Mouse (Mus musculus): ENCODE data around the gene Rab3a. TPM values are rescaled to one million over a fixed set of nuclear protein-coding genes. Genes with fewer than 3 reads are reported as not detected.
A peak's percentile ranks its signal among the peaks of the same experiment; 100 is the strongest.

The Rab3a gene
- polyA plus RNA-seq, 1 experiment from 2014 or later: 27.7 TPM

- Histone ChIP-seq H3K9me3 (ENCODE audit: control insufficient read depth, low read length) (no peaks in the 10 kb centered on the region), H3K4me2 (ENCODE audit: low read length) (peak overlapping the region; percentile 79), H3K4me1 (replicated peaks; ENCODE audit: control insufficient read depth, insufficient read depth, low read length) (peaks cover 15% of the 10 kb centered on the region; the same call in 1 of the 2 replicates), H3K27me3 (replicated peaks; ENCODE audit: control insufficient read depth, insufficient read depth, low read length) (no peaks in the 10 kb centered on the region), H3K27ac (ENCODE audit: low read depth) (peak overlapping the region; percentile 54; the same call in 1 of the 2 replicates), H3K36me3 (ENCODE audit: control insufficient read depth, insufficient read depth, low read length) (peaks cover 46% of the 10 kb centered on the region), H3K9ac (ENCODE audit: low read length) (peak overlapping the region; percentile 54), H3K4me3 (ENCODE audit: low read depth, low read length) (peak overlapping the region; percentile 44)
- 9% methylated on average over 21 of the region's 21 CpGs for WGBS
- ATAC-seq (replicated peaks; ENCODE audit: low FRiP score, low TSS enrichment, low read depth) (peak; percentile 56), DNase-seq (ENCODE audit: low spot score) (peak; percentile 85)
Measured at GRCm38 (mm10) chr8:70766571-70767440, 12.3 kb downstream of the Rab3a start.

DNA sequence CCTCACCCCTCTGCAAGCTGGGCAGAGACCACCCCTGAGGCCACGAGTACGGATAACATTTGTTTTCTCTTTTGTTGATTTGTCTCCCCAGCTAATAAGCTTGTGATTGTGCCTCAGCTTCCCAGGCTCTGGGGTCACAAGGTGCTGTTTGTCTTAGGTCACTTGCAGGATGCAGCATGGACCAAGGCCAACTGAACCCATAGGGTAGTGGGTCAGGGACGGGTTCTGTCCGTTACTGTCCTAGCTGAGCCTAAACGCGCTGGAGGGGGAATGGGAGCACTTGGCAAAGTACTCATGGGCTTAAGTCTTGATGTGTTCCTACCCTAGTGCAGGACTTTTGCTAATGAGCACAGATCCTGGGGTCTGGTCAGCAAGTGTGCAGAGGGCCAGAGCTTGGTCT lies 13.0 kb downstream of the Rab3a start:
- 84% methylated on average over 6 of the region's 6 CpGs for WGBS

DNA sequence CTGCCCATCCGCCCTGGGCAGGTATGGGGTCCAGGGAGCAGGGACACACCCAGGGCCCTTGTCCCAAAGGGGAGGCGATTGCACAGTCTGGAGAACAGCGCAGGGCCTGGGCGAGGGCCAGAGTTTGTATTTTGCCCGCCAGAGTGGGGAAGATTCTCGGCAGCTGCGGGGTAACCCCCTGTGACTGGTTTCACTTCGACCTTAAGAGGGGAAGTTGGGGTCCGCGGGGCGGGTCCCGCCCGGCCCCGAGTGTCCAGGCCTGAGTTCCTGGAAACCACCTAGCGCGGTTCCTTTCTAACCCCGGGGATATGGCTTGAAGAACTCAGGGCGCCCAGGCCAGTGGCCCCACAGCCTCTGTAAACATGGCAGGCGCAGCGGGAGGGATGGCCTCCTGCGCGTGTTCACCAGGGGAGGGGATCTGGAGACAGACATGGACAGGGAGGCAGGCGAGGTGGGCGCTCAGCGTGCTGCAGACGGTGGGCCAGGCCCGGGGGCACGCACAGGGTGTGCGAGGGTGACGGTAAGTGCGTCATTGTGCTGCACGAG lies 13.8 kb downstream of the Rab3a start:
- no peak for ATAC-seq (replicated peaks; ENCODE audit: low FRiP score, low TSS enrichment, low read depth)
- peaks cover 17% of the 10 kb centered on the region for H3K4me1 ChIP-seq (replicated peaks; ENCODE audit: control insufficient read depth, insufficient read depth, low read length)

More for the DNA sequence above, 13.0 kb downstream of the Rab3a start:
- H3K9ac ChIP-seq (ENCODE audit: low read length): no peak overlapping the region
- H3K27ac ChIP-seq (ENCODE audit: low read depth): no peak overlapping the region
- H3K4me3 ChIP-seq (ENCODE audit: low read depth, low read length): no peak overlapping the region
- no peak for DNase-seq (ENCODE audit: low spot score)
- H3K4me1 ChIP-seq (replicated peaks; ENCODE audit: control insufficient read depth, insufficient read depth, low read length): peaks cover 14% of the 10 kb centered on the region; the same call in 1 of the 2 replicates
- no peak for ATAC-seq (replicated peaks; ENCODE audit: low FRiP score, low TSS enrichment, low read depth)
- H3K27me3 ChIP-seq (replicated peaks; ENCODE audit: control insufficient read depth, insufficient read depth, low read length): no peaks in the 10 kb centered on the region
- peaks cover 51% of the 10 kb centered on the region for H3K36me3 ChIP-seq (ENCODE audit: control insufficient read depth, insufficient read depth, low read length)
- H3K4me2 ChIP-seq (ENCODE audit: low read length): no peak overlapping the region
- no peaks in the 10 kb centered on the region for H3K9me3 ChIP-seq (ENCODE audit: control insufficient read depth, low read length)

GRCm38 (mm10) chr8:70768956-70769355 lies 14.5 kb downstream of the Rab3a start:
- Histone ChIP-seq H3K9ac (ENCODE audit: low read length) (no peak overlapping the region), H3K4me1 (replicated peaks; ENCODE audit: control insufficient read depth, insufficient read depth, low read length) (peaks cover 24% of the 10 kb centered on the region), H3K4me2 (ENCODE audit: low read length) (no peak overlapping the region), H3K9me3 (ENCODE audit: control insufficient read depth, low read length) (no peaks in the 10 kb centered on the region), H3K4me3 (ENCODE audit: low read depth, low read length) (no peak overlapping the region), H3K27me3 (replicated peaks; ENCODE audit: control insufficient read depth, insufficient read depth, low read length) (no peaks in the 10 kb centered on the region), H3K36me3 (ENCODE audit: control insufficient read depth, insufficient read depth, low read length) (peaks cover 57% of the 10 kb centered on the region), H3K27ac (ENCODE audit: low read depth) (no peak overlapping the region)
- 85% methylated on average over 16 of the region's 16 CpGs for WGBS
- ATAC-seq (replicated peaks; ENCODE audit: low FRiP score, low TSS enrichment, low read depth) (no peak), DNase-seq (ENCODE audit: low spot score) (no peak)

More for the DNA sequence above, 13.8 kb downstream of the Rab3a start:
- Histone ChIP-seq H3K9ac (ENCODE audit: low read length) (no peak overlapping the region), H3K9me3 (ENCODE audit: control insufficient read depth, low read length) (no peaks in the 10 kb centered on the region), H3K27me3 (replicated peaks; ENCODE audit: control insufficient read depth, insufficient read depth, low read length) (no peaks in the 10 kb centered on the region), H3K4me3 (ENCODE audit: low read depth, low read length) (no peak overlapping the region), H3K27ac (ENCODE audit: low read depth) (no peak overlapping the region), H3K36me3 (ENCODE audit: control insufficient read depth, insufficient read depth, low read length) (peaks cover 52% of the 10 kb centered on the region), H3K4me2 (ENCODE audit: low read length) (no peak overlapping the region)
- 93% methylated on average over 32 of the region's 32 CpGs for WGBS
- no peak for DNase-seq (ENCODE audit: low spot score)

DNA sequence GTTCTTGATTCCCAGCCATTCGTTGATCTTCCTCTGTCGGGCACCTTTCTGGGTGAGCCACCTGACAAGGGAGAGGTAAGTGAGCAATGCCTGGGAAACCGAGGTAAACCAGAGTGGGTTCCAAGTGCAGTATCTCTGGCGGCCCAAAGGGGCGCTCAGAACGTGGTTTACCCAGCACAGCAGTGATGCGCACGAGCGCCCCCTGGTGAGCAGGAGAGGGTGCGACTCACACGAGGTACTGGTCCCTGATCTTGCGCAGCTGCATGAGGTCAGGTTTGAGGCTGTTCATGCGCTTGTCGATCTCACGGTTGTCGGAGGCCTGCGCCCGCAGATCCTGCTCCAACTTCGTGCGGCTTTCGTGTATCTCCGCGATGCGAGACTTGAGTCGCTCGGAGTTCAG lies 14.9 kb downstream of the Rab3a start:
- Histone ChIP-seq H3K27ac (ENCODE audit: low read depth) (no peak overlapping the region), H3K4me1 (replicated peaks; ENCODE audit: control insufficient read depth, insufficient read depth, low read length) (peaks cover 28% of the 10 kb centered on the region), H3K36me3 (ENCODE audit: control insufficient read depth, insufficient read depth, low read length) (peaks cover 58% of the 10 kb centered on the region), H3K4me2 (ENCODE audit: low read length) (no peak overlapping the region), H3K9ac (ENCODE audit: low read length) (no peak overlapping the region), H3K4me3 (ENCODE audit: low read depth, low read length) (no peak overlapping the region), H3K27me3 (replicated peaks; ENCODE audit: control insufficient read depth, insufficient read depth, low read length) (no peaks in the 10 kb centered on the region), H3K9me3 (ENCODE audit: control insufficient read depth, low read length) (no peaks in the 10 kb centered on the region)
- DNase-seq (ENCODE audit: low spot score): peak; percentile 97
- ATAC-seq (replicated peaks; ENCODE audit: low FRiP score, low TSS enrichment, low read depth): peak; percentile 41
- WGBS: 9% methylated on average over 26 of the region's 26 CpGs

DNA sequence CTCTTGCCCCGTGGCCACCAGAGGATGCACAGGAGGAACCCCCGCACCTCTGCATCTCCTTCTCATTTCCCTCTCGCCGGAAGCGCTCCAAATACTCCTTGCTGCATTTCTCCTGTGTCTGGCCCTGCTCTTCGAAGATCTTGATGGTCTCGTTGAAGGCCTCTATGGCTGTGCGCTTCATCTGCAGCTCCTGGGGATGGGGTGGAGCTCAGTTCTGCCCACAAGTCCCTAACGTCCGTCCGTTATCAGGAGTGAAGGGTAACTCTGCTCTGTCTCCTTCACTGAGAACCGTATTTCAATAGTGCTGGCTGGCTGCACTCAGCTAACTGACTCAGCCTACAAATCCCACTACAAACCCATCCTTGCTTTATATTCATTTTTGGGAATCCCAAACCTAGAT lies 15.4 kb downstream of the Rab3a start:
- Histone ChIP-seq H3K4me1 (replicated peaks; ENCODE audit: control insufficient read depth, insufficient read depth, low read length) (peaks cover 28% of the 10 kb centered on the region), H3K4me2 (ENCODE audit: low read length) (no peak overlapping the region), H3K9me3 (ENCODE audit: control insufficient read depth, low read length) (no peaks in the 10 kb centered on the region), H3K27me3 (replicated peaks; ENCODE audit: control insufficient read depth, insufficient read depth, low read length) (no peaks in the 10 kb centered on the region), H3K9ac (ENCODE audit: low read length) (no peak overlapping the region), H3K4me3 (ENCODE audit: low read depth, low read length) (no peak overlapping the region), H3K27ac (ENCODE audit: low read depth) (no peak overlapping the region), H3K36me3 (ENCODE audit: control insufficient read depth, insufficient read depth, low read length) (peaks cover 63% of the 10 kb centered on the region)
- ATAC-seq (replicated peaks; ENCODE audit: low FRiP score, low TSS enrichment, low read depth): no peak
- no peak for DNase-seq (ENCODE audit: low spot score)
- 66% methylated on average over 12 of the region's 12 CpGs for WGBS

DNA sequence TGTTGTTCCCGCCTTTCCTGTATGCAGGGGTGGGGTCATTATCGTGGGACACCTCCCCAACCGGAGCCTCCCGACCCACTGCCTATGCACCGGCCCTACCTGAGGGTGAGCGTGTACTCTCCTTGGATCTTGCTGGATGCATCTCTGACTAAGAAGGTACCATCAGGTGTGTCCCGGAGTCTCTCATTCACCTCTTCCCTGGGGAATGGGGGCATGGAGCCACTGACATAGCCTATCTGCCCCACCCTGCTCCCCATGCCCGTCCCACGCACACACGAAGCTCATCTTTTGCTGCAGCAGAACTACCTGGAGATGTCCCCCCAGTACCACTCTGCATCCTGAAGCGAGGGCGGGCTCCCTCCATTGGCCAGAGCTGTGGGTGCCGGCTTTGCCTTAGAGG lies 16.3 kb downstream of the Rab3a start:
- Histone ChIP-seq H3K9me3 (ENCODE audit: control insufficient read depth, low read length) (no peaks in the 10 kb centered on the region), H3K27me3 (replicated peaks; ENCODE audit: control insufficient read depth, insufficient read depth, low read length) (no peaks in the 10 kb centered on the region), H3K36me3 (ENCODE audit: control insufficient read depth, insufficient read depth, low read length) (peaks cover 65% of the 10 kb centered on the region), H3K4me1 (replicated peaks; ENCODE audit: control insufficient read depth, insufficient read depth, low read length) (peaks cover 29% of the 10 kb centered on the region), H3K4me2 (ENCODE audit: low read length) (no peak overlapping the region), H3K9ac (ENCODE audit: low read length) (no peak overlapping the region), H3K27ac (ENCODE audit: low read depth) (no peak overlapping the region), H3K4me3 (ENCODE audit: low read depth, low read length) (no peak overlapping the region)
- 92% methylated on average over 13 of the region's 13 CpGs for WGBS
- ATAC-seq (replicated peaks; ENCODE audit: low FRiP score, low TSS enrichment, low read depth) (no peak), DNase-seq (ENCODE audit: low spot score) (no peak)

- no peak overlapping the region for H3K9ac ChIP-seq (ENCODE audit: low read length)
- H3K4me2 ChIP-seq (ENCODE audit: low read length): no peak overlapping the region
- no peaks in the 10 kb centered on the region for H3K9me3 ChIP-seq (ENCODE audit: control insufficient read depth, low read length)
- 85% methylated on average over 7 of the region's 7 CpGs for WGBS
- H3K4me1 ChIP-seq (replicated peaks; ENCODE audit: control insufficient read depth, insufficient read depth, low read length): peaks cover 28% of the 10 kb centered on the region
- ATAC-seq (replicated peaks; ENCODE audit: low FRiP score, low TSS enrichment, low read depth) (no peak), DNase-seq (ENCODE audit: low spot score) (no peak)
- H3K27ac ChIP-seq (ENCODE audit: low read depth): no peak overlapping the region
- peaks cover 65% of the 10 kb centered on the region for H3K36me3 ChIP-seq (ENCODE audit: control insufficient read depth, insufficient read depth, low read length)
- H3K4me3 ChIP-seq (ENCODE audit: low read depth, low read length): no peak overlapping the region
- H3K27me3 ChIP-seq (replicated peaks; ENCODE audit: control insufficient read depth, insufficient read depth, low read length): no peaks in the 10 kb centered on the region
Measured at GRCm38 (mm10) chr8:70771217-70771616, 16.7 kb downstream of the Rab3a start.
